In genomic region chr1:36279202-36279601, GRCm38 (mm10) we compare ENCODE assay signal across 8 mouse cellular contexts. TPM values are rescaled to one million over a fixed set of nuclear protein-coding genes. Genes with fewer than 3 reads are reported as not detected.
DNase-seq lines count a peak whose midpoint lies in the region; ATAC-seq and TF ChIP-seq lines count a peak whose summit lies in the region.

No protein-coding gene starts in this region.

- peak; percentile 28; the same call in 1 of the 2 replicates for ATAC-seq in heart, postnatal 0 days (ENCODE audit: insufficient read depth, low read depth)

- no peaks in the 10 kb centered on the region for H3K9me3 ChIP-seq in heart, postnatal 0 days (replicated peaks; ENCODE audit: control insufficient read depth, low read length)

- peak; percentile 74 to 92 for DNase-seq in adrenal gland, adult (ENCODE audit: inconsistent age in 2 of 2, low spot score in 1 of 2)
- DNase-seq in adrenal gland, adult 8-10 months = no peak
- DNase-seq in adrenal gland, postnatal 10 days = peak; percentile 87
- peak; percentile 85 for DNase-seq in embryo, embryonic 11 days
- DNase-seq in heart, postnatal 0 days (ENCODE audit: low spot score) = peak; percentile 66
- DNase-seq in layer of hippocampus, adult 2 months (ENCODE audit: low spot score in 2 of 2) = peak; percentile 64 to 80
- peak; percentile 87 for DNase-seq in lung, postnatal 36 days

- H3K27me3 ChIP-seq in heart, postnatal 0 days (ENCODE audit: control insufficient read depth, insufficient read depth, low read length) = no peaks in the 10 kb centered on the region
- no peaks in the 10 kb centered on the region for H3K27me3 ChIP-seq in small intestine, adult 2 months (ENCODE audit: control insufficient read depth, insufficient read depth, low read length)

- peak; percentile 83 for TF ChIP-seq CTCF in heart, postnatal 0 days (IDR thresholded peaks at IDR 0.05; ENCODE audit: low read depth)
- peak; percentile 96 for TF ChIP-seq CTCF in layer of hippocampus, adult 2 months (conservative IDR thresholded peaks at IDR 0.05)
- TF ChIP-seq CTCF in small intestine, adult 2 months (IDR thresholded peaks at IDR 0.05; ENCODE audit: extremely low read depth, insufficient read length, insufficient replicate concordance, low read depth, low read length) = peak; percentile 84; the same call in 1 of the 2 replicates

- no peaks in the 10 kb centered on the region for H3K4me1 ChIP-seq in heart, postnatal 0 days (ENCODE audit: control insufficient read depth, insufficient read depth)
- peaks cover 16% of the 10 kb centered on the region; the same call in 1 of the 2 replicates for H3K4me1 ChIP-seq in small intestine, adult 2 months (ENCODE audit: control insufficient read depth, insufficient read depth, insufficient read length, low read length)

- no peak for TF ChIP-seq EP300 in heart, postnatal 0 days (IDR thresholded peaks at IDR 0.05; ENCODE audit: low read depth)

- no peak overlapping the region for H3K4me3 ChIP-seq in heart, postnatal 0 days (ENCODE audit: low read depth, low read length)
- H3K4me3 ChIP-seq in layer of hippocampus, adult 2 months = no peak overlapping the region
- H3K4me3 ChIP-seq in small intestine, adult 2 months (ENCODE audit: low read depth, low read length) = no peak overlapping the region

- WGBS in heart, postnatal 0 days = 15% methylated on average over 3 of the region's 3 CpGs
- 16% methylated on average over 3 of the region's 3 CpGs for WGBS in small intestine, adult 2 months

- no peak overlapping the region for H3K27ac ChIP-seq in heart, postnatal 0 days (ENCODE audit: low read depth)
- no peak overlapping the region for H3K27ac ChIP-seq in layer of hippocampus, adult 2 months
- H3K27ac ChIP-seq in small intestine, adult 2 months (ENCODE audit: insufficient read depth, low read depth, low read length) = no peak overlapping the region

- TF ChIP-seq POLR2A in small intestine, adult 2 months (IDR thresholded peaks at IDR 0.05; ENCODE audit: low read depth, low read length) = no peak

- H3K36me3 ChIP-seq in heart, postnatal 0 days (replicated peaks; ENCODE audit: control insufficient read depth, insufficient read depth, low read length) = no peaks in the 10 kb centered on the region
- no peaks in the 10 kb centered on the region for H3K36me3 ChIP-seq in small intestine, adult 2 months (ENCODE audit: control insufficient read depth, insufficient read depth, low read length)

- no peak overlapping the region for H3K9ac ChIP-seq in heart, postnatal 0 days (replicated peaks; ENCODE audit: low read depth, low read length)

- H3K4me2 ChIP-seq in heart, postnatal 0 days (ENCODE audit: low read depth, low read length) = no peak overlapping the region

RNA-seq across cellular contexts. Expression of gene Neurl3, which starts 4.7 kb away (rescaled TPM):
- total RNA-seq in adrenal gland, adult 8-10 months (2022) = 10 to 100 TPM in 2 of 4 experiments, 1 to 10 TPM in 2; 7.6 to 12.1 (median 10.1) TPM
- 1 to 10 TPM; 4.9 to 7.4 TPM for total RNA-seq in adrenal gland, postnatal 10 days (2021)
- 5.7 and 12.9 TPM in 2 replicates for total RNA-seq in heart, postnatal 0 days (2014; rRNA removed; ENCODE audit: low replicate concordance)
- polyA plus RNA-seq in heart, postnatal 0 days (2015; fragmentation: Nextera tagmentation; extraction: Ambion mirVana) = 3.6 and 4.3 TPM in 2 replicates
- total RNA-seq in layer of hippocampus, adult 2 months (2021) = under 1 TPM; 0.44 to 0.92 TPM
- polyA plus RNA-seq in small intestine, adult 2 months (2012; rRNA removed) = 105 and 170 TPM in 2 replicates

RNA-seq across cellular contexts. Expression of gene Arid5a, which starts 28.3 kb away (rescaled TPM):
- 1 to 10 TPM; 4.0 to 6.3 (median 4.9) TPM for total RNA-seq in adrenal gland, adult 8-10 months (2022)
- total RNA-seq in adrenal gland, postnatal 10 days (2021) = 1 to 10 TPM; 8.9 to 9.2 TPM
- total RNA-seq in heart, postnatal 0 days (2014; rRNA removed; ENCODE audit: low replicate concordance) = 13.7 and 31.1 TPM in 2 replicates
- 6.6 and 8.5 TPM in 2 replicates for polyA plus RNA-seq in heart, postnatal 0 days (2015; fragmentation: Nextera tagmentation; extraction: Ambion mirVana)
- total RNA-seq in layer of hippocampus, adult 2 months (2021) = 10 to 100 TPM; 15.1 to 15.4 TPM
- polyA plus RNA-seq in small intestine, adult 2 months (2012; rRNA removed) = 4.0 and 11.1 TPM in 2 replicates

RNA-seq across cellular contexts. Expression of gene Uggt1, which starts 34.7 kb away (rescaled TPM):
- total RNA-seq in adrenal gland, adult 8-10 months (2022) = 10 to 100 TPM; 50.9 to 64.5 (median 54.8) TPM
- total RNA-seq in adrenal gland, postnatal 10 days (2021) = 10 to 100 TPM; 35.2 to 44.5 TPM
- total RNA-seq in heart, postnatal 0 days (2014; rRNA removed; ENCODE audit: low replicate concordance) = 26.7 and 58.0 TPM in 2 replicates
- 15.4 and 16.0 TPM in 2 replicates for polyA plus RNA-seq in heart, postnatal 0 days (2015; fragmentation: Nextera tagmentation; extraction: Ambion mirVana)
- total RNA-seq in layer of hippocampus, adult 2 months (2021) = 10 to 100 TPM; 37.1 to 39.0 TPM
- polyA plus RNA-seq in small intestine, adult 2 months (2012; rRNA removed) = 6.2 and 11.7 TPM in 2 replicates
